Mouse (Mus musculus) bone marrow macrophage, adult 2 months (primary cell): ENCODE data around the gene Arntl2. TPM values are rescaled to one million over a fixed set of nuclear protein-coding genes. Genes with fewer than 3 reads are reported as not detected.

Experiments used
- H3K27ac ChIP-seq: 2 replicates; pipeline ENCODE4 v1.5.1; 2012; ENCODE audit warnings: low read depth, low read length; ENCODE audit not compliant: insufficient read depth
- H3K4me1 ChIP-seq: 2 replicates; pipeline ENCODE4 v1.6.1; 2012; ENCODE audit warnings: low read length; ENCODE audit not compliant: control insufficient read depth, insufficient read depth
- H3K4me3 ChIP-seq: 2 replicates; pipeline ENCODE4 v1.5.1; 2012; ENCODE audit warnings: mild to moderate bottlenecking, low read length, moderate library complexity; ENCODE audit not compliant: insufficient read depth
- CTCF ChIP-seq: IDR thresholded peaks from 2 replicates; pipeline ENCODE4 v1.5.1; 2012; ENCODE audit warnings: low read depth, mild to moderate bottlenecking, low read length, moderate library complexity
- POLR2A ChIP-seq: IDR thresholded peaks from 2 replicates; pipeline ENCODE4 v1.6.1; 2012; ENCODE audit warnings: mild to moderate bottlenecking, low read depth, low read length, borderline replicate concordance
- polyA plus RNA-seq: library from polyadenylated mRNA; stranded (reverse); fragments of >200 nt; gene quantifications from 2 replicates; pipeline ENCODE4 v1.2.4, GENCODE M21; 2012; ENCODE audit not compliant: missing spikeins, insufficient read depth, insufficient read length

The Arntl2 gene
- polyA plus RNA-seq, 1 experiment: 2.7 TPM

DNA sequence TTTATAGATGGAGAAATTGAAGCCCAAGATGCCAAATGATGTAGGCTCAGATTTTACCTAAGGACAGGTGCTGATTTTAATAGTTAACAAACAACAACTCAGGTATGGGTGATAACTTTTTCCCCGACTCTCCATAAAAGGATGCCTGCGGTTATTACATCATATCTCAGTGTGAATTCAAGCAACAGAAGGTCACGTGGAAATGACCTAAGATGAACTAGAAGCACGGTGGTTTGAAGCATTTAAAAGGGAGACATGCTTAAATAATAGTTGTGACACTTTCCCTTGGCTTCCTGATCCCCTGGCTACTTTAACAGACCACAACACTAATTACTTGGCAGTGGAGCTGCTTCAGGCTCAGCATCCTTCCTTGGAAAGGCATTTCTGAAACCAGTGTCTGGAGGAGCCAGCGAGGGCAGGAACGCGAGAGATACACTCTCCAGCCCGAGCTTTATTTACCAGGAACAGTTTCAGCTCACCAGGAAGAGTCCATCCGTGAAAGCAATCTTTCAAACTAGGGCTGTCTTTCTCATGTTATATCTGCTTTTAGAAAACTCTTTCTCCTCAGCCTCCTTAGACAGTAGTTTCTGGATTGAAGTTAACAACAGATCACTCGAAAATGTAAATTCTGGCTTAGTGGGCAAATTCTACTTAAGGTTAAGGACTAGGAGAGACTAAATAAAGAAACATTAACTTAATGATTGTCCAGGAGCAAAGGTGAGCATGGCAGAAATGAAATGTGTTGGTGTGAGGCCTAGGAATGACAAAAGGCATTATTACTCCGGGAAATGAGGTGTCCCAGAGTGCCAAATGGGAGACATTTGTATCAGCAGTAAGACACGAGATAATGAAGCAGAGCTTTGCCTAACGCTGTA is 86.3 kb downstream of the Arntl2 start:
- Histone ChIP-seq H3K27ac (no peak overlapping the region), H3K4me1 (peaks cover 17% of the 10 kb centered on the region), H3K4me3 (no peak overlapping the region)
- TF ChIP-seq CTCF: no peak
- no peak for TF ChIP-seq POLR2A

Other genes with a start within 250 kb of the Arntl2 start
- 135 and 136 TPM in 2 replicates for gene Fgfr1op2, start 218.9 kb upstream of the Arntl2 start, polyA plus RNA-seq
- 35.1 and 36.9 TPM in 2 replicates for gene Ints13, start 218.2 kb upstream of the Arntl2 start, polyA plus RNA-seq
- 39.7 and 54.2 TPM in 2 replicates for gene Med21, start 153.5 kb upstream of the Arntl2 start, polyA plus RNA-seq
- gene Tm7sf3, start 153.2 kb upstream of the Arntl2 start, polyA plus RNA-seq: 16.3 and 17.0 TPM in 2 replicates
- gene Stk38l, start 71.1 kb upstream of the Arntl2 start, polyA plus RNA-seq: 7.4 and 8.2 TPM in 2 replicates
- gene Smco2, start 54.0 kb downstream of the Arntl2 start, polyA plus RNA-seq: not detected in 2 replicates
- 30.9 and 31.2 TPM in 2 replicates for gene Ppfibp1, start 92.4 kb downstream of the Arntl2 start, polyA plus RNA-seq
- gene 1700034J05Rik, start 158.4 kb downstream of the Arntl2 start, polyA plus RNA-seq: not detected in 2 replicates
- not detected in 2 replicates for gene Rep15, start 236.5 kb downstream of the Arntl2 start, polyA plus RNA-seq
- gene Mrps35, start 246.7 kb downstream of the Arntl2 start, polyA plus RNA-seq: 43.3 and 49.8 TPM in 2 replicates